Mouse (Mus musculus): ENCODE measurements around the gene Inpp5f.
A peak's percentile ranks its signal among the peaks of the same experiment; 100 is the strongest.

The Inpp5f gene

DNA sequence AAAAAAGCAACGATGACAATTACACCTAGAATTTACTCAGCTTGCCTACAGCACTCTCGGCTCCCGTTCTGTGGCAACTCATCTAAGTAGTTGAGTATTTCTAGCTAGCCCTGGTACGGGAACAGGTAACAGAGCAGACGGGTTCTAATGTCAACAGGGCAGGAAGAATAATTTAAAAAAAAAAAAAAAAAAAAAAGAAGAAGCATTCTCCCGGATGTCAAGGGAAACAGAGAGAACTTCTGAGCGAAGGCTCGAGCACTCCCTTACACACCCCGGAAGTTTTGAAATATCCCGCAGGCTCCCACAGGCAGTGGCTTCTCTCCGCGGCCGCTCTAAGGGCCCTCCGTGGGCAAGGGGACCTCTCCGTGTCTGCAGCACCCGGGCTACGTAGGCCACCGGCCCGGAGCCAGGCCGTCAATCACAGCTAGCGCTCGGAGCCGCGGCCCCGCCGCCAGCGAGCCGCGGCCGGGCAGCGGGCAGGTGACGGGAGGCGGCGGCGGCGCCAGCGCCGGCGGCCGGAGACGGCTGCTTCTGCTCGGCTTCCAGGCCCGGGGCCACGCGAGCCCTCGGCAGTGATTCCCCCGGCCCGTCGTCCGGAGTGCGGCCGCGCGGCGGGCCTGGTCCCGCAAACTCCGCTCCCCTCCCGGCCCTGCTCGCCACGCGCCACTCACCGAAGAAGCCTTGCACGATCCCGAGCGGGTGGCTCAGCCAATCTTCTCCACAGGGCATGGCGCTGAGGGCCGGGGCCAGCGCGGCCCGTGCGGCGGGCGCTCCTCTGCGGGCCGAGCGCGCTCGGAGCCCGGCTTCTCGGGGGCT is 128.5 kb downstream of the Inpp5f start:
- peak; percentile 25 for DNase-seq (ENCODE audit: low spot score)

DNA sequence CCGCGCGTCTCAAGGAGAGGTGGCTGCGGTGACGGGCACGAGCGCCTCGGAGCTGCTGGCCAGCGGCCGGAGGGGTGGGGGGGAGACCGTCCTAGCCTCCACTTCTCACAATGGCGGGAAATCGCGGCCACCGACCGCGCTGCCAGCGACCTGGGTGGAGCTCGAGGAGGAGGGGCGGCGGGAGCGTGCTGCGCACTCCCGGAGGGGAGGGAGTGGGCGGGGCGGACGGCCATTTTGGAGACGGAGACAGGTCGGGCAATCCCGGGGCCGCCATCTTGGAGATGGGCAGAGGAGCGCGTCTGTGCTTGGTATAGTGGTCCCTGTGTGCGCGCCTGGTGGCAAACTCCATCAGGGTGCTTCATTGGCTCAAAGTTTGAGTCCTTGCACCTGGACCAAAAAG is 129.2 kb downstream of the Inpp5f start, which contains the start of gene Mcmbp:
Gene Mcmbp, minus strand, starts transcription at position 162 of the 400 bp plus-strand sequence.
- DNase-seq (ENCODE audit: low spot score) = peak; percentile 91

DNA sequence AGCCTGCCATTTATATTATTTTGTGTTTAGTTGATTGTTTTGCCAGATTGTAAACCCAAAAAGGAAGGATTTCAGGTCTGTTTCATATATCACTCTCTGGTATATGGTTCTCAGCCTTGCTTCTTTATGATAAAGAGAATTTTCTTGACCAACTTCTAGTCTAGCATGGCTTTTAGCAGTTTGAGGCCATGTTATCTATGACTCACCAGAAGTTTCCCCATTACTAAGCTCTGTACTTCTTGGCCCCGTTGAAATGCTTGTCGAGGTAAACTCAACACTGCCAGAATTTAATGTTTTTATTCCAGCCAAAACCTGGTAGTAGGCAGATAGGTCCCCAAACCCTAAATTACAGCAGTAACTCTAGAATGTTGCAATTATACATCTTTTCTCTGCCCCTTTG is 132.8 kb downstream of the Inpp5f start:
- DNase-seq (ENCODE audit: low spot score) = no peak

DNA sequence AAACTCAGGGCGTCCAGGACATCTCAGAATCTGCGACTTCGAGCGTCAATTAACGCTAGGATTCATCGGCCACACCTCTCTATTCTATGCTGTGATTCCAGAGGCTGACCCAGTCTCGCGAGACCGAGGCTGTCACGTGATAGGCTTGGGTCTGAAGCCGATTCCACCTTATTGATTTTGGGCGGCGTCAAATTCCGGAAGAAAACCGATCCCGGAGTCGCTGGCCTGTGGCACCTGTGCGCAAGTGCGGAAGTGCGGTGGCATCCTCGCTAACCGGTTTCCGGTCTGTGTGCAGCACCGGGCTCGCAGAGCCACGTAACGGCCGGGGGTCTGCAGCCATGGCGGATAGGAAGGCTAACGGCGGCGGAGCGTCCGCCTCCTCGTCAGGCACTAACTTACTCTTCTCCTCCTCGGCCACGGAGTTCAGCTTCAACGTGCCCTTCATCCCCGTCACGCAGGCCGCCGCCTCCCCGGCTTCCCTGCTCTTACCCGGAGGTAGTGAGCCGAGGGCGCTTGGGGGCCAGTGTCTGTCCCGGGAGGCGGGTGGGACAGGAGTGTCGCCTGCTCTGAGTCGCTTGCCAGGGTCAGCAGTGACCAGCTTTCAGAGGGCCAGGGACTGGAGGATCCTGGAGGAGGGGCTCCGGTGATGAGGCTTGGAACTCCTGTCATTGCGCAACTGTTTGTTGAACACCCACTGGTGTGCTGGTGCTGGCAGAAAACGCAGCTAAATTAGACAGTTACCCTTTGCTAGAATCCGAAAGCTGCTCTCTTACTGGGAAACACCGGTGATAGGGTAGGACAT is 133.8 kb downstream of the Inpp5f start, which contains the start of gene Sec23ip:
Gene Sec23ip, plus strand, starts transcription at position 260 of the 802 bp plus-strand sequence.
- DNase-seq (ENCODE audit: low spot score) = peak; percentile 94
